Mouse (Mus musculus) hindbrain, embryonic 10.5 days (tissue): ENCODE measurements around the gene Pigf. TPM values are rescaled to one million over a fixed set of nuclear protein-coding genes. Genes with fewer than 3 reads are reported as not detected.

ENCODE experiments used
- DNase-seq: peaks from one replicate; pipeline ENCODE4 v3.0.0-alpha.2; 2017; ENCODE audit warnings: low spot score
- H3K27ac ChIP-seq: fragments of 300-500 bp; sonication (generic); 2 replicates; pipeline ENCODE4 v1.5.1; 2016; ENCODE audit warnings: mild to moderate bottlenecking, moderate library complexity
- H3K27me3 ChIP-seq: fragments of 300-500 bp; sonication (generic); 2 replicates; pipeline ENCODE4 v1.6.1; 2016; ENCODE audit warnings: mild to moderate bottlenecking; ENCODE audit not compliant: poor library complexity, insufficient read depth, severe bottlenecking
- H3K36me3 ChIP-seq: fragments of 300-500 bp; sonication (generic); 2 replicates; pipeline ENCODE4 v1.6.1; 2016; ENCODE audit warnings: mild to moderate bottlenecking, moderate library complexity
- H3K4me1 ChIP-seq: fragments of 300-500 bp; sonication (generic); replicated peaks from 2 replicates; pipeline ENCODE4 v1.6.1; 2016; ENCODE audit warnings: mild to moderate bottlenecking
- H3K4me3 ChIP-seq: fragments of 300-500 bp; sonication (generic); 2 replicates; pipeline ENCODE4 v1.5.1; 2016; ENCODE audit warnings: mild to moderate bottlenecking, moderate library complexity
- H3K9me3 ChIP-seq: fragments of 300-500 bp; sonication (generic); 2 replicates; pipeline ENCODE4 v1.6.1; 2016; ENCODE audit warnings: mild to moderate bottlenecking, moderate library complexity
- WGBS: fragments of 180-500 bp; shearing (Covaris S2); methylation state at CpG from one replicate; pipeline ENCODE4 v1.1.7; 2016; 5-methylcytosine and 5-hydroxymethylcytosine counted together
- polyA plus RNA-seq: library from polyadenylated mRNA; unstranded; fragments of >200 nt; fragmentation: Nextera tagmentation; extraction: Ambion mirVana; gene quantifications from 2 replicates; pipeline ENCODE4 v1.2.1, GENCODE M21; 2016

The Pigf gene
- polyA plus RNA-seq, 1 experiment from 2014 or later = 43.4 TPM

GRCm38 (mm10) chr17:87008950-87009349, 16.3 kb downstream of the Pigf start:
- peaks cover 27% of the 10 kb centered on the region for H3K36me3 ChIP-seq
- H3K27ac ChIP-seq = no peak overlapping the region
- DNase-seq = no peak
- no peaks in the 10 kb centered on the region for H3K27me3 ChIP-seq
- H3K4me1 ChIP-seq = no peaks in the 10 kb centered on the region
- WGBS = 93% methylated on average over 3 of the region's 3 CpGs
- H3K9me3 ChIP-seq = no peaks in the 10 kb centered on the region
- no peak overlapping the region for H3K4me3 ChIP-seq

- 92% methylated on average over 6 of the region's 6 CpGs for WGBS
- H3K4me1 ChIP-seq = no peaks in the 10 kb centered on the region
- H3K27me3 ChIP-seq = no peaks in the 10 kb centered on the region
- no peak for DNase-seq
- no peak overlapping the region for H3K4me3 ChIP-seq
- no peaks in the 10 kb centered on the region for H3K9me3 ChIP-seq
- H3K27ac ChIP-seq = no peak overlapping the region
- peaks cover 27% of the 10 kb centered on the region for H3K36me3 ChIP-seq
These were observed 27.9 kb downstream of the Pigf start for GRCm38 (mm10) chr17:86997323-86997722.

GRCm38 (mm10) chr17:86991306-86991705, 33.9 kb downstream of the Pigf start:
- Histone ChIP-seq H3K36me3 (peaks cover 4% of the 10 kb centered on the region), H3K4me3 (no peak overlapping the region), H3K4me1 (peaks cover 18% of the 10 kb centered on the region), H3K27me3 (no peaks in the 10 kb centered on the region), H3K9me3 (no peaks in the 10 kb centered on the region), H3K27ac (no peak overlapping the region)
- DNase-seq = no peak
- WGBS = 95% methylated on average over 8 of the region's 8 CpGs

- no peak overlapping the region for H3K4me3 ChIP-seq
- H3K27me3 ChIP-seq = no peaks in the 10 kb centered on the region
- no peak overlapping the region; the same call in 1 of the 2 replicates for H3K27ac ChIP-seq
- H3K9me3 ChIP-seq = no peaks in the 10 kb centered on the region
- peaks cover 37% of the 10 kb centered on the region for H3K4me1 ChIP-seq
- 69% methylated on average over 6 of the region's 6 CpGs for WGBS
- no peaks in the 10 kb centered on the region for H3K36me3 ChIP-seq
- DNase-seq = no peak
These were observed 36.5 kb downstream of the Pigf start for GRCm38 (mm10) chr17:86988601-86989184.

- Histone ChIP-seq H3K9me3 (no peaks in the 10 kb centered on the region), H3K4me1 (peaks cover 37% of the 10 kb centered on the region), H3K36me3 (0 out of 2 replicates have a peak, but pooled peaks cover 3% of the 10 kb centered on the region), H3K27ac (no peak overlapping the region; the same call in 1 of the 2 replicates), H3K27me3 (no peaks in the 10 kb centered on the region), H3K4me3 (no peak overlapping the region)
- WGBS = 88% methylated on average over 5 of the region's 5 CpGs
- DNase-seq = no peak
These were observed 37.0 kb downstream of the Pigf start for GRCm38 (mm10) chr17:86988161-86988560.

- 57% methylated on average over 17 of the region's 17 CpGs for WGBS
- Histone ChIP-seq H3K4me1 (peaks cover 41% of the 10 kb centered on the region), H3K9me3 (no peaks in the 10 kb centered on the region), H3K4me3 (no peak overlapping the region), H3K27me3 (no peaks in the 10 kb centered on the region), H3K27ac (peak overlapping the region; percentile 36), H3K36me3 (peaks cover 8% of the 10 kb centered on the region; the same call in 1 of the 2 replicates)
- DNase-seq = peak; percentile 38
These were observed 38.6 kb downstream of the Pigf start for GRCm38 (mm10) chr17:86986449-86987138.

GRCm38 (mm10) chr17:86982497-86982896, 42.7 kb downstream of the Pigf start:
- no peaks in the 10 kb centered on the region for H3K9me3 ChIP-seq
- no peak overlapping the region for H3K4me3 ChIP-seq
- H3K36me3 ChIP-seq = peaks cover 32% of the 10 kb centered on the region
- 72% methylated on average over 9 of the region's 9 CpGs for WGBS
- DNase-seq = no peak
- no peak overlapping the region for H3K27ac ChIP-seq
- peaks cover 34% of the 10 kb centered on the region for H3K4me1 ChIP-seq
- no peaks in the 10 kb centered on the region for H3K27me3 ChIP-seq

- Histone ChIP-seq H3K4me3 (no peak overlapping the region), H3K36me3 (peaks cover 32% of the 10 kb centered on the region), H3K9me3 (no peaks in the 10 kb centered on the region), H3K4me1 (peaks cover 27% of the 10 kb centered on the region), H3K27me3 (no peaks in the 10 kb centered on the region), H3K27ac (no peak overlapping the region)
- 95% methylated on average over 2 of the region's 2 CpGs for WGBS
- no peak for DNase-seq
These were observed 43.5 kb downstream of the Pigf start for GRCm38 (mm10) chr17:86981701-86982100.

- Histone ChIP-seq H3K27ac (no peak overlapping the region), H3K36me3 (peaks cover 34% of the 10 kb centered on the region), H3K27me3 (no peaks in the 10 kb centered on the region), H3K9me3 (no peaks in the 10 kb centered on the region), H3K4me3 (no peak overlapping the region), H3K4me1 (peaks cover 22% of the 10 kb centered on the region)
- DNase-seq = no peak
- WGBS = 97% methylated on average over 1 of the region's 1 CpGs
These were observed 44.0 kb downstream of the Pigf start for GRCm38 (mm10) chr17:86981205-86981604.

- Histone ChIP-seq H3K4me1 (0 out of 2 replicates have a peak, but pooled peaks cover 4% of the 10 kb centered on the region), H3K4me3 (no peak overlapping the region), H3K36me3 (peaks cover 58% of the 10 kb centered on the region), H3K27me3 (no peaks in the 10 kb centered on the region), H3K27ac (no peak overlapping the region), H3K9me3 (no peaks in the 10 kb centered on the region)
- DNase-seq = no peak
- 92% methylated on average over 6 of the region's 6 CpGs for WGBS
These were observed 46.7 kb downstream of the Pigf start for GRCm38 (mm10) chr17:86978496-86978895.

GRCm38 (mm10) chr17:86976387-86976786, 48.8 kb downstream of the Pigf start:
- Histone ChIP-seq H3K9me3 (no peaks in the 10 kb centered on the region), H3K4me3 (no peak overlapping the region), H3K36me3 (peaks cover 52% of the 10 kb centered on the region), H3K4me1 (no peaks in the 10 kb centered on the region), H3K27me3 (no peaks in the 10 kb centered on the region), H3K27ac (no peak overlapping the region)
- WGBS = 87% methylated on average over 10 of the region's 10 CpGs
- no peak for DNase-seq

GRCm38 (mm10) chr17:86973097-86973496, 52.1 kb downstream of the Pigf start:
- Histone ChIP-seq H3K36me3 (peaks cover 49% of the 10 kb centered on the region), H3K4me1 (peaks cover 8% of the 10 kb centered on the region; the same call in 1 of the 2 replicates), H3K4me3 (no peak overlapping the region), H3K27me3 (no peaks in the 10 kb centered on the region), H3K27ac (no peak overlapping the region), H3K9me3 (no peaks in the 10 kb centered on the region)
- WGBS = 97% methylated on average over 2 of the region's 2 CpGs
- DNase-seq = no peak

- peaks cover 8% of the 10 kb centered on the region; the same call in 1 of the 2 replicates for H3K4me1 ChIP-seq
- no peaks in the 10 kb centered on the region for H3K27me3 ChIP-seq
- peaks cover 60% of the 10 kb centered on the region for H3K36me3 ChIP-seq
- H3K4me3 ChIP-seq = no peak overlapping the region
- no peaks in the 10 kb centered on the region for H3K9me3 ChIP-seq
- 92% methylated on average over 7 of the region's 7 CpGs for WGBS
- DNase-seq = no peak
- no peak overlapping the region for H3K27ac ChIP-seq
These were observed 53.3 kb downstream of the Pigf start for GRCm38 (mm10) chr17:86971860-86972259.
